Mouse (Mus musculus) myocyte (in vitro differentiated cells): ENCODE results near the gene Metrnl. TPM values are rescaled to one million over a fixed set of nuclear protein-coding genes. Genes with fewer than 3 reads are reported as not detected.
"Not testable (repeated sequence)": the region's sequence is repeated elsewhere in the genome, so short reads cannot be mapped to it uniquely, and the experiment has no call there.

Experiments
- H3K27me3 ChIP-seq: one replicate; pipeline ENCODE4 v1.6.1; 2011; ENCODE audit not compliant: control insufficient read depth, insufficient read depth, insufficient read length
- H3K36me3 ChIP-seq: one replicate; pipeline ENCODE4 v1.6.1; 2011; ENCODE audit not compliant: control insufficient read depth, insufficient read depth
- H3K4me2 ChIP-seq: one replicate; pipeline ENCODE4 v1.6.1; 2011; ENCODE audit warnings: low read depth, control low read depth
- H3K4me3 ChIP-seq: one replicate; pipeline ENCODE4 v1.5.1; 2011; ENCODE audit warnings: mild to moderate bottlenecking, control low read depth, moderate library complexity
- H3K79me2 ChIP-seq: one replicate; pipeline ENCODE4 v1.6.1; 2011; ENCODE audit not compliant: control insufficient read depth, insufficient read depth
- H3ac ChIP-seq: one replicate; pipeline ENCODE4 v1.6.1; 2011; ENCODE audit not compliant: control insufficient read depth, insufficient read length
- CEBPB ChIP-seq: IDR thresholded peaks from 2 replicates; pipeline ENCODE4 v1.6.1; 2011; ENCODE audit warnings: mild to moderate bottlenecking, moderate library complexity; ENCODE audit not compliant: poor library complexity, insufficient read depth, severe bottlenecking
- E2F4 ChIP-seq: IDR thresholded peaks from one replicate; pipeline ENCODE4 v1.6.1; 2011; ENCODE audit warnings: mild to moderate bottlenecking, control low read depth, moderate library complexity; ENCODE audit not compliant: insufficient read depth
- MAX ChIP-seq: IDR thresholded peaks from one replicate; pipeline ENCODE4 v1.6.1; 2011; ENCODE audit warnings: low read depth, mild to moderate bottlenecking, control low read depth
- MYOD1 ChIP-seq, 3 experiments: IDR thresholded peaks; one replicate each; pipeline ENCODE4 v1.6.1; 2011; ENCODE audit warnings: control low read depth in 2 of 3, low read depth in 2 of 3, mild to moderate bottlenecking in 2 of 3, moderate library complexity in 1 of 3; ENCODE audit not compliant: insufficient read length in 2 of 3, control insufficient read depth in 1 of 3
- MYOG ChIP-seq, 3 experiments: IDR thresholded peaks; one replicate each; pipeline ENCODE4 v1.6.1; 2011; ENCODE audit warnings: control low read depth in 2 of 3, low read depth in 2 of 3, mild to moderate bottlenecking in 2 of 3; ENCODE audit not compliant: insufficient read length in 2 of 3, control insufficient read depth in 1 of 3, insufficient read depth in 1 of 3
- POLR2A ChIP-seq: IDR thresholded peaks from one replicate; pipeline ENCODE4 v1.6.1; 2011; ENCODE audit warnings: low read depth, mild to moderate bottlenecking, control low read depth, moderate library complexity; ENCODE audit not compliant: insufficient read length
- POLR2AphosphoS2 ChIP-seq: IDR thresholded peaks from one replicate; pipeline ENCODE4 v1.6.1; 2011; ENCODE audit warnings: low read depth, control low read depth; ENCODE audit not compliant: insufficient read length
- REST ChIP-seq: IDR thresholded peaks from one replicate; pipeline ENCODE4 v1.6.1; 2011; ENCODE audit warnings: mild to moderate bottlenecking, control low read depth, moderate library complexity; ENCODE audit not compliant: insufficient read depth, insufficient read length
- SRF ChIP-seq: IDR thresholded peaks from one replicate; pipeline ENCODE4 v1.6.1; 2011; ENCODE audit warnings: low read depth; ENCODE audit not compliant: control insufficient read depth, insufficient read length
- TCF12 ChIP-seq: IDR thresholded peaks from one replicate; pipeline ENCODE4 v1.6.1; 2011; ENCODE audit warnings: mild to moderate bottlenecking, control low read depth; ENCODE audit not compliant: poor library complexity, insufficient read depth, severe bottlenecking
- TCF3 ChIP-seq: IDR thresholded peaks from one replicate; pipeline ENCODE4 v1.6.1; 2011; ENCODE audit warnings: low read depth, control low read depth; ENCODE audit not compliant: insufficient read length
- USF1 ChIP-seq: IDR thresholded peaks from one replicate; pipeline ENCODE4 v1.6.1; 2011; ENCODE audit warnings: low read depth, mild to moderate bottlenecking, control low read depth, moderate library complexity
- polyA plus RNA-seq: library from polyadenylated mRNA; unstranded; fragments of >200 nt; fragmentation: generic; extraction: Trizol; gene quantifications from one replicate; pipeline ENCODE4 v1.2.1, GENCODE M21; 2012; ENCODE audit warnings: missing spikeins

The Metrnl gene
- polyA plus RNA-seq, 1 experiment: 44.0 TPM

GRCm38 (mm10) chr11:121654406-121654945 is 46.9 kb upstream of the Metrnl start:
- H3K4me2 ChIP-seq: no peak overlapping the region
- no peak for TF ChIP-seq MYOG (IDR thresholded peaks at IDR 0.05; ENCODE audit: control insufficient read depth in 1 of 3, insufficient read depth in 1 of 3, insufficient read length in 2 of 3, low read depth in 2 of 3)
- H3ac ChIP-seq: no peak overlapping the region
- no peak overlapping the region for H3K4me3 ChIP-seq
- no peaks in the 10 kb centered on the region for H3K27me3 ChIP-seq
- H3K79me2 ChIP-seq: no peaks in the 10 kb centered on the region
- no peaks in the 10 kb centered on the region for H3K36me3 ChIP-seq

DNA sequence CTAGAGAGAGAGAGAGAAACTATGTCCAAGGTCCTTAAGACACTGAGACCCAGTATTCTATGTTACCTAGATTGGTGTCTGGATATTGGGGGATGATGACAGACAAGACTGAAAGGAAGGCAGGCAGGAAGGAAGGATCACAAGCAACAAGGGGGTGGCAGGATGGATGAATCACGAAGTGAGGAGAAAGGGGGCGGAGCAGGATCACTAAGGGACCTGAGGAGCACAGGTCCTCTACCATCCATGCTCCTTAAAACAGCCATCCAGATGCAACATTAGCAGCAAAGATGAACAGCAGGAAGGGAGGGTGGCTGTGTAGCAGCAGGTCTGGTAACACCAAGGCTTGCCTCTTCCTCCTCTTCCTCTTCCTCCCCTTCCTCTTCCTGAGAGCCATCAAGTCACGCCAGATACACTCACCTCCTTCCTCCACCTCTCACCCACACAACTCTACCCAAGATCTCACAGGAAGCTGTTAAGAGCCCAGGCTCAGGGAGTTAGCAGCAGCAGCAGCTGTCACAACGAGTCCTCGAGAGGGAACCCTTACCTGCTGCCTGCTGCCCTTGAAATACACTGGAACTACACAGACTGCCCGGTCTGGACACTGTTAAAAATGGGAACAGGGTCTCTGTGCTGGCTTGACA is 46.1 kb upstream of the Metrnl start:
- no peak overlapping the region for H3K4me3 ChIP-seq
- H3K4me2 ChIP-seq: no peak overlapping the region
- no peak overlapping the region for H3ac ChIP-seq
- no peaks in the 10 kb centered on the region for H3K79me2 ChIP-seq
- no peaks in the 10 kb centered on the region for H3K27me3 ChIP-seq
- H3K36me3 ChIP-seq: no peaks in the 10 kb centered on the region
- no peak for TF ChIP-seq POLR2AphosphoS2
- TF ChIP-seq POLR2A: no peak
- TF ChIP-seq TCF3: no peak
- TF ChIP-seq TCF12: no peak
- no peak for TF ChIP-seq E2F4
- no peak for TF ChIP-seq USF1
- TF ChIP-seq SRF: no peak
- no peak for TF ChIP-seq MYOG (IDR thresholded peaks at IDR 0.05; ENCODE audit: control insufficient read depth in 1 of 3, insufficient read depth in 1 of 3, insufficient read length in 2 of 3, low read depth in 2 of 3)
- no peak for TF ChIP-seq MYOD1 (IDR thresholded peaks at IDR 0.05; ENCODE audit: control insufficient read depth in 1 of 3, insufficient read length in 2 of 3, low read depth in 2 of 3)
- TF ChIP-seq MAX: no peak
- no peak for TF ChIP-seq CEBPB
- no peak for TF ChIP-seq REST

- Histone ChIP-seq H3K79me2 (no peaks in the 10 kb centered on the region), H3K4me2 (no peak overlapping the region), H3K4me3 (no peak overlapping the region), H3K27me3 (no peaks in the 10 kb centered on the region), H3K36me3 (no peaks in the 10 kb centered on the region), H3ac (no peak overlapping the region)
- no peak for TF ChIP-seq REST
- TF ChIP-seq MYOD1 (IDR thresholded peaks at IDR 0.05; ENCODE audit: control insufficient read depth in 1 of 3, insufficient read length in 2 of 3, low read depth in 2 of 3): no peak
- TF ChIP-seq E2F4: no peak
- no peak for TF ChIP-seq USF1
- no peak for TF ChIP-seq POLR2AphosphoS2
- TF ChIP-seq POLR2A: no peak
- no peak for TF ChIP-seq MYOG (IDR thresholded peaks at IDR 0.05; ENCODE audit: control insufficient read depth in 1 of 3, insufficient read depth in 1 of 3, insufficient read length in 2 of 3, low read depth in 2 of 3)
- TF ChIP-seq MAX: no peak
- no peak for TF ChIP-seq TCF3
- TF ChIP-seq SRF: no peak
- TF ChIP-seq CEBPB: no peak
- no peak for TF ChIP-seq TCF12
Measured at GRCm38 (mm10) chr11:121655807-121656511, 45.4 kb upstream of the Metrnl start.

DNA sequence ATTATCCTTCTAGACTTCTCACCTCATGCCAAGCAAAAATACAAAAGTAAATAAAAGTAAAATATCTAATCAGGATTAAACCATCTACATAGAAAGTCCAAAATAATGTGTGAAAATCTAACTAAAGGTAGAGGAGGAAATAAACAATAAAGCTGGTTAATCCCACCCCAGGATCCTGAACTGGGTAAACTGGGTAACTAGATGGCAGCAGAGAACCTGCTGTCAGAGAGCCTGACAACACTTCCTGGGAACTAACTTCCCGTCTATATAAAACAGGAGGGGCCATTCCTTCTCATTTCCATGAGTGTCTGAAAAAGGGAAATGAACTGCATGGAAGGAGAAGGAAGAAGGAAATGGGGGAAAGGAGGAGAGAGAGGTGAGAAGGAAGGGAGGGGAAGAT is 43.2 kb upstream of the Metrnl start:
- H3ac ChIP-seq: no peak overlapping the region
- H3K27me3 ChIP-seq: no peaks in the 10 kb centered on the region
- H3K4me2 ChIP-seq: no peak overlapping the region
- H3K4me3 ChIP-seq: no peak overlapping the region
- H3K36me3 ChIP-seq: no peaks in the 10 kb centered on the region
- TF ChIP-seq MAX (no peak), TCF12 (no peak), SRF (no peak)
- H3K79me2 ChIP-seq: no peaks in the 10 kb centered on the region

GRCm38 (mm10) chr11:121660604-121661003 is 40.7 kb upstream of the Metrnl start:
- not testable (repeated sequence) for H3K27me3 ChIP-seq, H3K36me3 ChIP-seq, H3K79me2 ChIP-seq, H3ac ChIP-seq, H3K4me2 ChIP-seq, H3K4me3 ChIP-seq
